8 mouse cellular contexts compared by ENCODE assay signal in genomic region chr2:162853576-162853975, GRCm38 (mm10).
DNase-seq lines count a peak whose midpoint lies in the region; ATAC-seq and TF ChIP-seq lines count a peak whose summit lies in the region.

No protein-coding gene starts in this region.

- TF ChIP-seq EP300 in stomach, postnatal 0 days (optimal IDR thresholded peaks at IDR 0.05): no peak

- no peaks in the 10 kb centered on the region for H3K9me3 ChIP-seq in heart, embryonic 10.5 days
- no peaks in the 10 kb centered on the region for H3K9me3 ChIP-seq in forebrain, embryonic 16.5 days (ENCODE audit: control insufficient read depth, low read length)
- H3K9me3 ChIP-seq in stomach, postnatal 0 days (ENCODE audit: control insufficient read depth, low read length): no peaks in the 10 kb centered on the region

- DNase-seq in heart, adult 11 months: peak; percentile 98
- no peak for DNase-seq in heart, embryonic 10.5 days (ENCODE audit: low spot score)
- peak; percentile 74 for DNase-seq in adrenal gland, postnatal 10 days
- peak; percentile 53 for DNase-seq in layer of hippocampus, adult 11-12 months (ENCODE audit: low spot score)
- peak; percentile 48 for DNase-seq in skeletal muscle tissue, adult 2 months (ENCODE audit: low read depth, low spot score)
- DNase-seq in retina, postnatal 1 day: no peak
- DNase-seq in stomach, postnatal 0 days (ENCODE audit: low spot score): no peak

- H3K27ac ChIP-seq in heart, embryonic 10.5 days: no peak overlapping the region
- no peak overlapping the region for H3K27ac ChIP-seq in forebrain, embryonic 16.5 days (ENCODE audit: low read length)
- no peak overlapping the region for H3K27ac ChIP-seq in stomach, postnatal 0 days (replicated peaks)

- H3K27me3 ChIP-seq in heart, embryonic 10.5 days (ENCODE audit: insufficient read depth, poor library complexity, severe bottlenecking): no peaks in the 10 kb centered on the region
- no peaks in the 10 kb centered on the region for H3K27me3 ChIP-seq in forebrain, embryonic 16.5 days (replicated peaks; ENCODE audit: control insufficient read depth, insufficient read depth, low read length)
- H3K27me3 ChIP-seq in stomach, postnatal 0 days (ENCODE audit: control insufficient read depth, insufficient read depth, low read length): no peaks in the 10 kb centered on the region

- ATAC-seq in forebrain, embryonic 16.5 days: peak; percentile 87
- ATAC-seq in stomach, postnatal 0 days (ENCODE audit: low FRiP score, low TSS enrichment): no peak

- H3K9ac ChIP-seq in forebrain, embryonic 16.5 days (replicated peaks; ENCODE audit: low read depth, low read length): no peak overlapping the region
- no peak overlapping the region for H3K9ac ChIP-seq in stomach, postnatal 0 days (ENCODE audit: low read length)

- 80% methylated on average over 7 of the region's 7 CpGs for WGBS in heart, embryonic 10.5 days
- WGBS in forebrain, embryonic 16.5 days: 34% methylated on average over 7 of the region's 7 CpGs
- 65% methylated on average over 7 of the region's 7 CpGs for WGBS in stomach, postnatal 0 days

- no peak for TF ChIP-seq CTCF in stomach, postnatal 0 days (IDR thresholded peaks at IDR 0.05; ENCODE audit: low read depth)

- no peaks in the 10 kb centered on the region for H3K36me3 ChIP-seq in heart, embryonic 10.5 days
- no peaks in the 10 kb centered on the region for H3K36me3 ChIP-seq in forebrain, embryonic 16.5 days (ENCODE audit: control insufficient read depth, insufficient read depth)
- H3K36me3 ChIP-seq in stomach, postnatal 0 days (ENCODE audit: control insufficient read depth, insufficient read depth, low read length): no peaks in the 10 kb centered on the region

- H3K4me3 ChIP-seq in heart, embryonic 10.5 days: no peak overlapping the region
- H3K4me3 ChIP-seq in forebrain, embryonic 16.5 days (replicated peaks; ENCODE audit: low read length): no peak overlapping the region
- no peak overlapping the region for H3K4me3 ChIP-seq in stomach, postnatal 0 days (ENCODE audit: low read depth, low read length)

- H3K4me2 ChIP-seq in forebrain, embryonic 16.5 days (ENCODE audit: low read length): no peak overlapping the region
- no peak overlapping the region for H3K4me2 ChIP-seq in stomach, postnatal 0 days (replicated peaks; ENCODE audit: low read depth)

- no peaks in the 10 kb centered on the region for H3K4me1 ChIP-seq in heart, embryonic 10.5 days
- peaks cover 13% of the 10 kb centered on the region for H3K4me1 ChIP-seq in forebrain, embryonic 16.5 days (replicated peaks; ENCODE audit: control insufficient read depth, insufficient read depth, low read length)
- H3K4me1 ChIP-seq in stomach, postnatal 0 days (replicated peaks; ENCODE audit: control insufficient read depth, insufficient read depth): no peaks in the 10 kb centered on the region

Comparison
In these comparisons a context has a peak if more than half of its experiments do, and no peak if none do; other contexts are left out.
1. DNase-seq: peak in heart, adult 11 months (single experiment), adrenal gland, postnatal 10 days (single experiment), layer of hippocampus, adult 11-12 months (single experiment) and skeletal muscle tissue, adult 2 months (single experiment); none in heart, embryonic 10.5 days (single experiment), retina, postnatal 1 day (single experiment) and stomach, postnatal 0 days (single experiment).